Mouse (Mus musculus): ENCODE results near the gene Pkm.
A peak's percentile ranks its signal among the peaks of the same experiment; 100 is the strongest.

Pkm gene

GRCm38 (mm10) chr9:59655958-59656634, at the start of gene Pkm:
Pkm (plus strand) TSS chr9:59656368.
- DNase-seq: peak; percentile 100

- DNase-seq: no peak
Observed at GRCm38 (mm10) chr9:59610950-59611349, 45.2 kb upstream of the Pkm start.

GRCm38 (mm10) chr9:59615797-59616196, 40.4 kb upstream of the Pkm start:
- DNase-seq: no peak

GRCm38 (mm10) chr9:59616622-59617306, 39.4 kb upstream of the Pkm start, which contains the start of gene Parp6:
Parp6 (plus strand) TSS chr9:59617284.
- peak; percentile 100 for DNase-seq

GRCm38 (mm10) chr9:59617307-59617973, 38.7 kb upstream of the Pkm start:
- no peak for DNase-seq

GRCm38 (mm10) chr9:59638372-59638771, 17.8 kb upstream of the Pkm start:
- peak; percentile 54 for DNase-seq

- peak; percentile 55 for DNase-seq
Observed at GRCm38 (mm10) chr9:59639936-59640335, 16.2 kb upstream of the Pkm start.

- DNase-seq: peak; percentile 36
Observed at GRCm38 (mm10) chr9:59641320-59641719, 14.8 kb upstream of the Pkm start.

- DNase-seq: peak; percentile 70
Observed at GRCm38 (mm10) chr9:59649911-59650310, 6.3 kb upstream of the Pkm start.

- peak; percentile 93 for DNase-seq
Observed at GRCm38 (mm10) chr9:59653371-59653770, 2.8 kb upstream of the Pkm start.

- DNase-seq: no peak
Observed at GRCm38 (mm10) chr9:59654450-59654983, 1.7 kb upstream of the Pkm start.

- peak; percentile 97 for DNase-seq
Observed at GRCm38 (mm10) chr9:59656635-59657617, 758 bp downstream of the Pkm start.

- peak; percentile 82 for DNase-seq
Observed at GRCm38 (mm10) chr9:59658146-59658545, 2.0 kb downstream of the Pkm start.

GRCm38 (mm10) chr9:59659036-59660026, 3.2 kb downstream of the Pkm start:
- peak; percentile 98 for DNase-seq

GRCm38 (mm10) chr9:59660421-59660820, 4.3 kb downstream of the Pkm start:
- peak; percentile 97 for DNase-seq

GRCm38 (mm10) chr9:59661298-59661975, 5.3 kb downstream of the Pkm start:
- peak; percentile 94 for DNase-seq

- peak; percentile 86 for DNase-seq
Observed at GRCm38 (mm10) chr9:59663226-59663625, 7.1 kb downstream of the Pkm start.

- DNase-seq: no peak
Observed at GRCm38 (mm10) chr9:59663957-59664356, 7.8 kb downstream of the Pkm start.

GRCm38 (mm10) chr9:59664664-59665256, 8.6 kb downstream of the Pkm start:
- peak; percentile 85 for DNase-seq

GRCm38 (mm10) chr9:59666016-59666415, 9.8 kb downstream of the Pkm start:
- DNase-seq: peak; percentile 75

Measured in heart, adult 11 months (tissue).